ENCODE assay signal across 8 mouse cellular contexts in genomic region chr14:115392894-115393524, GRCm38 (mm10).
DNase-seq lines count a peak whose midpoint lies in the region; ATAC-seq and TF ChIP-seq lines count a peak whose summit lies in the region.

No protein-coding gene starts in this region.

- no peak for DNase-seq in heart, adult 9 months (ENCODE audit: low spot score in 2 of 2)
- DNase-seq in brain, embryonic 18.5 days (ENCODE audit: low read depth, low spot score): peak; percentile 16
- DNase-seq in forebrain, postnatal 0 days: peak; percentile 75
- DNase-seq in limb, embryonic 11.5 days (ENCODE audit: low spot score): peak; percentile 62
- peak; percentile 39 for DNase-seq in neural tube, embryonic 10.5 days (ENCODE audit: extremely low spot score, low spot score)
- no peak for DNase-seq in c-Kit-positive CD71-positive TER-119-positive erythroid progenitor cells, embryonic 14.5 days (ENCODE audit: low spot score)

- H3K4me2 ChIP-seq in heart, embryonic 16.5 days (ENCODE audit: low read depth, low read length): 0 out of 2 replicates have a peak overlapping the region, but pooled peaks have one; percentile 32
- no peak overlapping the region for H3K4me2 ChIP-seq in forebrain, postnatal 0 days (ENCODE audit: low read depth)
- H3K4me2 ChIP-seq in kidney, embryonic 14.5 days (replicated peaks; ENCODE audit: low read depth, low read length): no peak overlapping the region
- no peak overlapping the region for H3K4me2 ChIP-seq in limb, embryonic 11.5 days (ENCODE audit: low read depth, severe bottlenecking)

- no peak overlapping the region for H3K4me3 ChIP-seq in heart, embryonic 16.5 days (ENCODE audit: low read length)
- H3K4me3 ChIP-seq in forebrain, postnatal 0 days (ENCODE audit: low read depth, low read length): no peak overlapping the region
- H3K4me3 ChIP-seq in kidney, embryonic 14.5 days (ENCODE audit: low read length): no peak overlapping the region
- H3K4me3 ChIP-seq in limb, embryonic 11.5 days (ENCODE audit: low read depth, low read length): no peak overlapping the region

- no peak for ATAC-seq in heart, embryonic 16.5 days (replicated peaks; ENCODE audit: extremely low read depth, insufficient read depth, low FRiP score)
- peak; percentile 71 for ATAC-seq in forebrain, postnatal 0 days
- peak; percentile 78; the same call in 1 of the 2 replicates for ATAC-seq in kidney, embryonic 14.5 days (ENCODE audit: low FRiP score, low TSS enrichment)
- ATAC-seq in limb, embryonic 11.5 days (ENCODE audit: insufficient number of reproducible peaks, low FRiP score, low TSS enrichment, low read depth): 0 out of 2 replicates have a peak, but pooled peaks have one; percentile 68

- TF ChIP-seq CTCF in forebrain, postnatal 0 days (IDR thresholded peaks at IDR 0.05; ENCODE audit: low read depth): peak; percentile 83

- H3K27ac ChIP-seq in heart, embryonic 16.5 days (ENCODE audit: low read length): no peak overlapping the region
- H3K27ac ChIP-seq in forebrain, postnatal 0 days (ENCODE audit: low read depth, low read length): no peak overlapping the region
- H3K27ac ChIP-seq in kidney, embryonic 14.5 days (ENCODE audit: low read depth, low read length): no peak overlapping the region
- H3K27ac ChIP-seq in limb, embryonic 11.5 days (replicated peaks; ENCODE audit: low read depth, low read length): no peak overlapping the region

- H3K27me3 ChIP-seq in heart, embryonic 16.5 days (ENCODE audit: control insufficient read depth, insufficient read depth, low read length): no peaks in the 10 kb centered on the region
- no peaks in the 10 kb centered on the region for H3K27me3 ChIP-seq in forebrain, postnatal 0 days (ENCODE audit: insufficient read depth, low read length)
- no peaks in the 10 kb centered on the region; the same call in 1 of the 2 replicates for H3K27me3 ChIP-seq in kidney, embryonic 14.5 days (ENCODE audit: control insufficient read depth, insufficient read depth, low read length)
- H3K27me3 ChIP-seq in limb, embryonic 11.5 days (ENCODE audit: control insufficient read depth, insufficient read depth, low read length): no peaks in the 10 kb centered on the region

- H3K9ac ChIP-seq in heart, embryonic 16.5 days (ENCODE audit: low read length): no peak overlapping the region
- H3K9ac ChIP-seq in forebrain, postnatal 0 days: no peak overlapping the region
- H3K9ac ChIP-seq in kidney, embryonic 14.5 days (ENCODE audit: low read depth, low read length): no peak overlapping the region
- no peak overlapping the region for H3K9ac ChIP-seq in limb, embryonic 11.5 days (ENCODE audit: low read length)

- H3K9me3 ChIP-seq in heart, embryonic 16.5 days (replicated peaks; ENCODE audit: control insufficient read depth, low read length): no peaks in the 10 kb centered on the region
- no peaks in the 10 kb centered on the region for H3K9me3 ChIP-seq in forebrain, postnatal 0 days (ENCODE audit: low read length)
- H3K9me3 ChIP-seq in kidney, embryonic 14.5 days (ENCODE audit: control insufficient read depth, low read length): no peaks in the 10 kb centered on the region
- no peaks in the 10 kb centered on the region for H3K9me3 ChIP-seq in limb, embryonic 11.5 days (ENCODE audit: control insufficient read depth, low read length)

- H3K4me1 ChIP-seq in heart, embryonic 16.5 days (ENCODE audit: control insufficient read depth, insufficient read depth, low read length): no peaks in the 10 kb centered on the region
- H3K4me1 ChIP-seq in forebrain, postnatal 0 days (ENCODE audit: insufficient read depth): no peaks in the 10 kb centered on the region
- H3K4me1 ChIP-seq in kidney, embryonic 14.5 days (ENCODE audit: control insufficient read depth, insufficient read depth, low read length): no peaks in the 10 kb centered on the region
- no peaks in the 10 kb centered on the region for H3K4me1 ChIP-seq in limb, embryonic 11.5 days (ENCODE audit: control insufficient read depth, insufficient read depth, low read length)

- WGBS in heart, embryonic 16.5 days: 38% methylated on average over 14 of the region's 14 CpGs
- WGBS in forebrain, postnatal 0 days: 50% methylated on average over 14 of the region's 14 CpGs
- WGBS in kidney, embryonic 14.5 days: 49% methylated on average over 14 of the region's 14 CpGs
- 51% methylated on average over 14 of the region's 14 CpGs for WGBS in limb, embryonic 11.5 days

- no peaks in the 10 kb centered on the region for H3K36me3 ChIP-seq in heart, embryonic 16.5 days (ENCODE audit: control insufficient read depth, insufficient read depth)
- no peaks in the 10 kb centered on the region for H3K36me3 ChIP-seq in forebrain, postnatal 0 days (ENCODE audit: insufficient read depth)
- H3K36me3 ChIP-seq in kidney, embryonic 14.5 days (ENCODE audit: control insufficient read depth, insufficient read depth, low read length): no peaks in the 10 kb centered on the region
- no peaks in the 10 kb centered on the region for H3K36me3 ChIP-seq in limb, embryonic 11.5 days (ENCODE audit: control insufficient read depth, insufficient read depth, low read length)

Comparison
In these comparisons a context has a peak if more than half of its experiments do, and no peak if none do; other contexts are left out.
1. DNase-seq: peak in brain, embryonic 18.5 days (single experiment), forebrain, postnatal 0 days (single experiment), limb, embryonic 11.5 days (single experiment) and neural tube, embryonic 10.5 days (single experiment); none in heart, adult 9 months (0 of 2) and c-Kit-positive CD71-positive TER-119-positive erythroid progenitor cells, embryonic 14.5 days (single experiment).